Mouse (Mus musculus) lung, embryonic 14.5 days (tissue): ENCODE data around the gene Insm1. TPM values are rescaled to one million over a fixed set of nuclear protein-coding genes. Genes with fewer than 3 reads are reported as not detected.

Source experiments
- ATAC-seq: fragments of 200-750 bp; cut with Nextera tagmentation; 2 replicates; pipeline ENCODE4 v1.8.0; 2017; ENCODE audit warnings: mild to moderate bottlenecking, moderate TSS enrichment, moderate library complexity; ENCODE audit not compliant: insufficient read depth
- DNase-seq: peaks from one replicate; pipeline ENCODE4 v3.0.0-alpha.2; 2015
- H3K27ac ChIP-seq: fragments of 300-500 bp; sonication (generic); 2 replicates; pipeline ENCODE4 v1.5.1; 2014; ENCODE audit warnings: low read depth, mild to moderate bottlenecking, moderate library complexity
- H3K27me3 ChIP-seq: fragments of 300-500 bp; sonication (generic); 2 replicates; pipeline ENCODE4 v1.6.1; 2014; ENCODE audit warnings: low read length, control low read depth; ENCODE audit not compliant: insufficient read depth
- H3K36me3 ChIP-seq: fragments of 300-500 bp; sonication (generic); 2 replicates; pipeline ENCODE4 v1.6.1; 2014; ENCODE audit warnings: control low read depth; ENCODE audit not compliant: insufficient read depth
- H3K4me1 ChIP-seq: fragments of 300-500 bp; sonication (generic); 2 replicates; pipeline ENCODE4 v1.6.1; 2014; ENCODE audit warnings: antibody characterized with exemption, control low read depth; ENCODE audit not compliant: insufficient read depth
- H3K4me2 ChIP-seq: fragments of 300-500 bp; sonication (generic); 2 replicates; pipeline ENCODE4 v1.6.1; 2014; ENCODE audit warnings: mild to moderate bottlenecking
- H3K4me3 ChIP-seq: fragments of 300-500 bp; sonication (generic); 2 replicates; pipeline ENCODE4 v1.5.1; 2014; ENCODE audit warnings: low read depth, low read length
- H3K9ac ChIP-seq: fragments of 300-500 bp; sonication (generic); 2 replicates; pipeline ENCODE4 v1.6.1; 2014
- H3K9me3 ChIP-seq: fragments of 300-500 bp; sonication (generic); 2 replicates; pipeline ENCODE4 v1.6.1; 2016; ENCODE audit warnings: low read depth, low read length, control low read depth
- CTCF ChIP-seq: IDR thresholded peaks from 2 replicates; pipeline ENCODE4 v1.5.1; 2016; ENCODE audit warnings: antibody characterized with exemption, low read depth
- WGBS: fragments of 180-500 bp; shearing (Covaris S2); extraction: QIAGEN DNeasy Blood & Tissue Kit; methylation state at CpG from one replicate; pipeline ENCODE4 v1.1.7; 2014; 5-methylcytosine and 5-hydroxymethylcytosine counted together
- polyA plus RNA-seq: library from polyadenylated mRNA; unstranded; fragments of >200 nt; fragmentation: Nextera tagmentation; extraction: Ambion mirVana; gene quantifications from 2 replicates; pipeline ENCODE4 v1.2.1, GENCODE M21; 2014

Insm1 gene
- polyA plus RNA-seq, 1 experiment from 2014 or later = 0.13 TPM

DNA sequence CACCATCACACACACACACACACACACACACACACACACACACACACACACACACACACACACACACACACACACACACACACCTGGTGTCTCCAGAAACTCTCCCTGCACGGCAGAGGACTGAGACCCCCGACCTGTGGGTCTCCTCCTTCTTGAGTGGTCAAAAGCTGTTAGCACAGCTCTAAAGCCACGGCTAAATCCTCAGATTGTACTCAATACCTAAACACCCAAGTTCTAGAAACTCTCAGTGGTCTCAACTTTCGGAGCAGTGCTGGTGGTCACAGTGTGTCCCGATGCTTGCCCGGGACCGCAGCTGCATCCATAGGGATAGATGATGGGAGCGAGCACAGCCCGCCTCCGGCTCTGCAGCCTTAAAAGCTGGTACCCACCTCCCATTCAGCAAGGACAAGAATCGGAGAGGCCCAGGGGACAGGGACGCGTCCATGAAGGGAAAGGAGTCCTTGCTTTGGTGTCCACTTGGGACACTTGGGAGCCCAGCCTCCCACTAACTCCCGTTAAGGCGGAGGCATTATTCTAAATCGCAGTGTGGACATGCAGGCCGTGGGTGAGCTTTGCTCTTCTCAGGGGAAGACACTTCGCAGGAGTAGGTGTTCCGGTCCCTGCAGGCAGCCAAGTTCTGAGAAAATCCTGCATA, 2.7 kb upstream of the Insm1 start:
- Histone ChIP-seq H3K4me2 (no peak overlapping the region), H3K9me3 (no peaks in the 10 kb centered on the region), H3K9ac (no peak overlapping the region), H3K27me3 (peaks cover 85% of the 10 kb centered on the region), H3K4me1 (0 out of 2 replicates have a peak, but pooled peaks cover 4% of the 10 kb centered on the region), H3K36me3 (no peaks in the 10 kb centered on the region), H3K4me3 (no peak overlapping the region), H3K27ac (no peak overlapping the region)
- DNase-seq (peak; percentile 8), ATAC-seq (no peak)
- WGBS = 2% methylated on average over 19 of the region's 19 CpGs
- TF ChIP-seq CTCF = no peak

DNA sequence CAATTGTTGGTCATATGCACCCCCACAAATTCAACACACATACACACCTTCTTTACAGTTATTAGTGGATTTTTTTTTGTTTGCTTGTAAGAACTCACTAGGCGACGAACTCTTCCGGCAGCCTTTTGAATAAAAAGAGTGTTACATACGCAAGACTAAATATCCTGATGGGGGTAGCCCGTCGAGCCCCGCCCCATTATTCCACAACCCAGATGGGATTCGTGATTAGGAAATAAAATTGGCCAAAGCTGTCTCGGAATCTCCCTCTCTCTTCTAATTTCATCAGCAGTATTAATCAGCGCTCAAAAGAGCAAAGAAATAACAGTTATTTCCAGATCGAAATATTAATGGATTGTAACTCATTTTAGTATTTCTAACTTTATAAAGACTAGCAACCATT, 1.9 kb upstream of the Insm1 start:
- H3K36me3 ChIP-seq = no peaks in the 10 kb centered on the region
- 0 out of 2 replicates have a peak, but pooled peaks cover 4% of the 10 kb centered on the region for H3K4me1 ChIP-seq
- 13% methylated on average over 11 of the region's 11 CpGs for WGBS
- H3K9ac ChIP-seq = no peak overlapping the region
- peaks cover 90% of the 10 kb centered on the region for H3K27me3 ChIP-seq
- DNase-seq = no peak
- H3K4me2 ChIP-seq = no peak overlapping the region
- no peak overlapping the region for H3K4me3 ChIP-seq
- H3K27ac ChIP-seq = no peak overlapping the region
- no peaks in the 10 kb centered on the region for H3K9me3 ChIP-seq
- no peak for TF ChIP-seq CTCF
- no peak for ATAC-seq

- no peaks in the 10 kb centered on the region for H3K9me3 ChIP-seq
- ATAC-seq (no peak), DNase-seq (no peak)
- WGBS = 2% methylated on average over 24 of the region's 24 CpGs
- TF ChIP-seq CTCF = no peak
- H3K4me2 ChIP-seq = peak overlapping the region; percentile 92; the same call in 1 of the 2 replicates
- peaks cover 93% of the 10 kb centered on the region for H3K27me3 ChIP-seq
- 0 out of 2 replicates have a peak, but pooled peaks cover 4% of the 10 kb centered on the region for H3K4me1 ChIP-seq
- no peaks in the 10 kb centered on the region for H3K36me3 ChIP-seq
- H3K4me3 ChIP-seq = peak overlapping the region; percentile 48; the same call in 1 of the 2 replicates
- H3K9ac ChIP-seq = no peak overlapping the region
- no peak overlapping the region for H3K27ac ChIP-seq
These were observed 1.1 kb upstream of the Insm1 start for GRCm38 (mm10) chr2:146220591-146221075.

- H3K4me3 ChIP-seq = peak overlapping the region; percentile 48
- ATAC-seq (peak; percentile 35), DNase-seq (peak; percentile 30)
- H3K9ac ChIP-seq = no peak overlapping the region
- no peak for TF ChIP-seq CTCF
- H3K27ac ChIP-seq = no peak overlapping the region
- under 1% methylated on average over 38 of the region's 44 CpGs for WGBS
- H3K36me3 ChIP-seq = no peaks in the 10 kb centered on the region
- no peaks in the 10 kb centered on the region for H3K9me3 ChIP-seq
- peaks cover 93% of the 10 kb centered on the region for H3K27me3 ChIP-seq
- H3K4me1 ChIP-seq = 0 out of 2 replicates have a peak, but pooled peaks cover 4% of the 10 kb centered on the region
- peak overlapping the region; percentile 92 for H3K4me2 ChIP-seq
These were observed 183 bp downstream of the Insm1 start for GRCm38 (mm10) chr2:146221929-146222278.

- 0 out of 2 replicates have a peak, but pooled peaks cover 4% of the 10 kb centered on the region for H3K4me1 ChIP-seq
- peaks cover 95% of the 10 kb centered on the region for H3K27me3 ChIP-seq
- peak overlapping the region; percentile 48 for H3K4me3 ChIP-seq
- ATAC-seq (0 out of 2 replicates have a peak, but pooled peaks have one; percentile 10), DNase-seq (peak; percentile 43)
- H3K36me3 ChIP-seq = no peaks in the 10 kb centered on the region
- H3K9me3 ChIP-seq = no peaks in the 10 kb centered on the region
- WGBS = under 1% methylated on average over 111 of the region's 133 CpGs
- H3K9ac ChIP-seq = peak overlapping the region; percentile 20; the same call in 1 of the 2 replicates
- H3K27ac ChIP-seq = no peak overlapping the region
- H3K4me2 ChIP-seq = peak overlapping the region; percentile 92
- no peak for TF ChIP-seq CTCF
These were observed 806 bp downstream of the Insm1 start for GRCm38 (mm10) chr2:146222279-146223175.

DNA sequence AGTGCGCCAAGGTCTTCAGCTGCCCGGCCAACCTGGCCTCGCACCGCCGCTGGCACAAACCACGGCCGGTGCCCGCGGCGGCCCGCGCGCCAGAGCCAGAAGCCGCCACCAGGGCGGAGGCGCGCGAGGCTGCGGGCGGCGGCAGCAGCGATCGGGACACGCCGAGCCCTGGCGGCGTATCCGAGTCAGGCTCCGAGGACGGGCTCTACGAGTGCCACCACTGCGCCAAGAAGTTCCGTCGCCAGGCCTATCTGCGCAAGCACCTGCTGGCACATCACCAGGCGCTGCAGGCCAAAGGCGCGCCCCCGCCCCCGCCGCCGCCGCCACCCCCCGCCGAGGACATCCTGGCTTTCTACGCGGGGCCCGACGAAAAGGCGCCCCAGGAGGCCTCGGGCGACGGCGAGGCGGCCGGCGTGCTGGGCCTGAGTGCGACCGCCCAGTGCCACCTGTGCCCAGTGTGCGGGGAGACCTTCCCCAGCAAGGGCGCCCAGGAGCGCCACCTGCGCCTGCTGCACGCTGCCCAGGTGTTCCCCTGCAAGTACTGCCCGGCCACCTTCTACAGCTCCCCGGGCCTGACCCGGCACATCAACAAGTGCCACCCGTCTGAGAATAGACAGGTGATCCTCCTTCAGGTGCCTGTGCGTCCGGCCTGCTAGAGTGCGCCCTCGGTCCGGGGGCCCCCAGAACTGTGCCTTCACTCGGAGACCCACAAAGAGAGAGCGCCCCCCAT, 1.6 kb downstream of the Insm1 start:
- Histone ChIP-seq H3K9me3 (no peaks in the 10 kb centered on the region), H3K4me1 (0 out of 2 replicates have a peak, but pooled peaks cover 4% of the 10 kb centered on the region), H3K27me3 (peaks cover 90% of the 10 kb centered on the region), H3K4me2 (peak overlapping the region; percentile 92), H3K9ac (peak overlapping the region; percentile 20; the same call in 1 of the 2 replicates), H3K4me3 (peak overlapping the region; percentile 48), H3K27ac (no peak overlapping the region), H3K36me3 (no peaks in the 10 kb centered on the region)
- no peak for TF ChIP-seq CTCF
- ATAC-seq = no peak
- 2% methylated on average over 74 of the region's 75 CpGs for WGBS
- DNase-seq = peak; percentile 42
